In the genomic region with DNA sequence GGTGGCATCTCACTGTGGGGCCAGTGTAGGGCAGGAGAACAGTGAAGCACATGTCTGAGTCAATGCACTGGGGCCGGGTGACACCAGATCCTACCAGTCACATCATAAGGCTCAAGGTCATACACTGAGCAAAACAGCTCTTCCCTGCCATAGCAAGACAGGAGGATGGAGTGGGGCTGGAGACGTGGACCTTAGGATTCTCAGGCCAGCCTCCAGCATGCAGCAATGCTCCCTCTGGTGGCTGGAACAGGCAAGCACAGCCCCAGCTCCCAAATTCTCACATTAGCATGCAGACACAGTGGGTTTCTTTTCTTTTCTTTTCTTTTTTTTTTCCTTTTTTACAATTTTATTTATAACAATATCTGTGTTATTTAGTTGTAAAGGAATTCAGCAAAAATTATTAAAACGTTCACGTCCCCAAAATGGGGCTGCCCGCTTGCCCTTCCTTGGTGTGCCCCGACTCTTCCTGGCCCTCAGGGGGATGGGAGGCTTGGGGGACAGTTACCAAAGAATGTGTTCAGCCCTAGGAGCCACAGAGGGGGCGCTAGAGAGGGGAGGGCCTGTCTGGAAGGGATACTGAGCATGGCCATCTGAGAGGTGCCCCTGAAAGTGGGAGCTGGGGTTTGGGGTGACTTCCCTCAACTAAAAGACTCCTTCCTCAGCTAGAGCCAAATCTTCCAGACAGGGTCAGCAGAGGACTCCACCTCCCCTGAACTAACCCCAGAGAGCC, we compare ENCODE assay signal across 9 mouse cellular contexts. TPM values are rescaled to one million over a fixed set of nuclear protein-coding genes. Genes with fewer than 3 reads are reported as not detected.
DNase-seq lines count a peak whose midpoint lies in the region; ATAC-seq and TF ChIP-seq lines count a peak whose summit lies in the region.
"Had no signal": no experiment of that assay in that cellular context is flagged by ENCODE, and none has a peak within 500 bp of the region (broad histone marks: within the 10 kb centered on the region; RNA-seq: fewer than 3 reads in every experiment).

No protein-coding gene starts in this region.

- peaks cover 42% of the 10 kb centered on the region for H3K36me3 ChIP-seq in C2C12 (ENCODE audit: control insufficient read depth, insufficient read depth)
- peaks cover 9% of the 10 kb centered on the region for H3K36me3 ChIP-seq in embryonic facial prominence, embryonic 11.5 days (replicated peaks; ENCODE audit: control insufficient read depth, insufficient read depth, low read depth, low read length)
- H3K36me3 ChIP-seq in heart, postnatal 0 days (replicated peaks; ENCODE audit: control insufficient read depth, insufficient read depth, low read length), result no peaks in the 10 kb centered on the region

- 0 out of 2 replicates have a peak, but pooled peaks have one; percentile 49 for ATAC-seq in embryonic facial prominence, embryonic 11.5 days (replicated peaks; ENCODE audit: insufficient number of reproducible peaks, low FRiP score, low TSS enrichment, low read depth)
- peak; percentile 34; the same call in 1 of the 2 replicates for ATAC-seq in heart, postnatal 0 days (ENCODE audit: insufficient read depth, low read depth)
- ATAC-seq in neutrophil, adult 5-6 weeks (ENCODE audit: extremely low read depth, insufficient number of reproducible peaks, low FRiP score, poor library complexity, severe bottlenecking), result peak; percentile 42

- TF ChIP-seq CTCF in C2C12 (IDR thresholded peaks at IDR 0.05; ENCODE audit: control insufficient read depth, insufficient read depth, insufficient read length), result peak; percentile 90
- TF ChIP-seq CTCF in heart, postnatal 0 days (IDR thresholded peaks at IDR 0.05; ENCODE audit: low read depth), result peak; percentile 96
- peak; percentile 98 for TF ChIP-seq CTCF in lung, adult 2 months (IDR thresholded peaks at IDR 0.05; ENCODE audit: insufficient read depth, low read length)

- H3K27me3 ChIP-seq in C2C12 (ENCODE audit: control insufficient read depth, insufficient read depth, insufficient read length), result peaks cover 8% of the 10 kb centered on the region
- peaks cover 36% of the 10 kb centered on the region for H3K27me3 ChIP-seq in embryonic facial prominence, embryonic 11.5 days (ENCODE audit: control insufficient read depth, insufficient read depth, low read length)
- peaks cover 45% of the 10 kb centered on the region for H3K27me3 ChIP-seq in heart, postnatal 0 days (ENCODE audit: control insufficient read depth, insufficient read depth, low read length)

- H3K27ac ChIP-seq in embryonic facial prominence, embryonic 11.5 days (replicated peaks; ENCODE audit: low read depth, low read length), result no peak overlapping the region
- no peak overlapping the region for H3K27ac ChIP-seq in heart, postnatal 0 days (ENCODE audit: low read depth)
- H3K27ac ChIP-seq: embryonic facial prominence, embryonic 12.5 days had no signal

- no peaks in the 10 kb centered on the region for H3K79me2 ChIP-seq in C2C12 (ENCODE audit: control insufficient read depth, insufficient read depth)

- WGBS in embryonic facial prominence, embryonic 11.5 days, result 23% methylated on average over 7 of the region's 7 CpGs
- WGBS in heart, postnatal 0 days, result 25% methylated on average over 7 of the region's 7 CpGs
- WGBS in lung, adult 2 months, result 27% methylated on average over 7 of the region's 7 CpGs

- TF ChIP-seq POLR2A in lung, adult 2 months (IDR thresholded peaks at IDR 0.05; ENCODE audit: borderline replicate concordance, extremely low read depth, low read depth, low read length), result no peak; the same call in 1 of the 2 replicates

- no peak for TF ChIP-seq EP300 in heart, postnatal 0 days (IDR thresholded peaks at IDR 0.05; ENCODE audit: low read depth)

- H3ac ChIP-seq in C2C12 (ENCODE audit: control insufficient read depth, insufficient read length, low read depth), result no peak overlapping the region

- no peak overlapping the region for H3K4me3 ChIP-seq in C2C12 (ENCODE audit: insufficient read depth, poor library complexity, severe bottlenecking)
- no peak overlapping the region for H3K4me3 ChIP-seq in embryonic facial prominence, embryonic 11.5 days (ENCODE audit: low read depth, low read length)
- H3K4me3 ChIP-seq in heart, postnatal 0 days (ENCODE audit: low read depth, low read length), result no peak overlapping the region
- no peak overlapping the region for H3K4me3 ChIP-seq in lung, adult 2 months (replicated peaks; ENCODE audit: extremely low read depth, low read depth, low read length)
- H3K4me3 ChIP-seq: embryonic facial prominence, embryonic 12.5 days had no signal

- H3K4me1 ChIP-seq in embryonic facial prominence, embryonic 11.5 days (ENCODE audit: control insufficient read depth, insufficient read depth, low read length), result peaks cover 8% of the 10 kb centered on the region
- H3K4me1 ChIP-seq in heart, postnatal 0 days (ENCODE audit: control insufficient read depth, insufficient read depth), result peaks cover 7% of the 10 kb centered on the region; the same call in 1 of the 2 replicates
- H3K4me1 ChIP-seq in lung, adult 2 months (ENCODE audit: control insufficient read depth, insufficient read depth, low read length), result peaks cover 7% of the 10 kb centered on the region

- H3K79me3 ChIP-seq in C2C12 (ENCODE audit: low read depth), result no peaks in the 10 kb centered on the region

- no peak overlapping the region for H3K4me2 ChIP-seq in embryonic facial prominence, embryonic 11.5 days (ENCODE audit: low read depth, low read length)
- no peak overlapping the region for H3K4me2 ChIP-seq in heart, postnatal 0 days (ENCODE audit: low read depth, low read length)
- H3K4me2 ChIP-seq: embryonic facial prominence, embryonic 12.5 days had no signal

- no peaks in the 10 kb centered on the region for H3K9me3 ChIP-seq in embryonic facial prominence, embryonic 11.5 days (replicated peaks; ENCODE audit: control insufficient read depth, low read length)
- no peaks in the 10 kb centered on the region for H3K9me3 ChIP-seq in heart, postnatal 0 days (replicated peaks; ENCODE audit: control insufficient read depth, low read length)
- H3K9me3 ChIP-seq: embryonic facial prominence, embryonic 12.5 days had no signal

- no peak overlapping the region for H3K9ac ChIP-seq in embryonic facial prominence, embryonic 11.5 days (replicated peaks; ENCODE audit: low read length)
- H3K9ac ChIP-seq in heart, postnatal 0 days (replicated peaks; ENCODE audit: low read depth, low read length), result no peak overlapping the region
- H3K9ac ChIP-seq: embryonic facial prominence, embryonic 12.5 days had no signal

- DNase-seq in adrenal gland, postnatal 10 days, result peak; percentile 85
- DNase-seq in embryonic facial prominence, embryonic 11.5 days (ENCODE audit: low spot score), result peak; percentile 84
- peak; percentile 70 for DNase-seq in heart, postnatal 0 days (ENCODE audit: low spot score)
- DNase-seq in kidney, postnatal 4 days, result peak; percentile 91 to 93
- peak; percentile 74 for DNase-seq in lung, adult 2 months
- peak; percentile 87 for DNase-seq in testis, postnatal 10 days (ENCODE audit: low spot score)

TF ChIP-seq in C2C12, 6 proteins besides CTCF, POLR2A, EP300 and RAD21:
- no peak for TF ChIP-seq MYOD1 (IDR thresholded peaks at IDR 0.05; ENCODE audit: control insufficient read depth, insufficient read length, low read depth)
TF ChIP-seq in C2C12: peak in this region for 0.

RNA-seq across cellular contexts. Expression of a gene that starts 3.7 kb away (rescaled TPM):
- polyA plus RNA-seq in C2C12 (2012; fragmentation: generic; extraction: Trizol), result 1.2 TPM
- total RNA-seq in adrenal gland, postnatal 10 days (2021), result 1 to 10 TPM; 5.3 TPM
- 4.4 and 6.9 TPM in 2 replicates for polyA plus RNA-seq in embryonic facial prominence, embryonic 11.5 days (2014; fragmentation: Nextera tagmentation; extraction: Ambion mirVana)
- not detected in 2 replicates for total RNA-seq in heart, postnatal 0 days (2014; rRNA removed; ENCODE audit: low replicate concordance)
- polyA plus RNA-seq in heart, postnatal 0 days (2015; fragmentation: Nextera tagmentation; extraction: Ambion mirVana), result 0.41 and 0.49 TPM in 2 replicates
- polyA plus RNA-seq in lung, adult 2 months (2012; rRNA removed), result 0.23 and 0.24 TPM in 2 replicates
- not detected in 2 replicates for total RNA-seq in neutrophil, adult 5-6 weeks (2017)

RNA-seq across cellular contexts. Expression of a gene that starts 15.8 kb away (rescaled TPM):
- 340 TPM for polyA plus RNA-seq in C2C12 (2012; fragmentation: generic; extraction: Trizol)
- total RNA-seq in adrenal gland, postnatal 10 days (2021), result 10 to 100 TPM; 56.1 to 57.7 TPM
- polyA plus RNA-seq in embryonic facial prominence, embryonic 11.5 days (2014; fragmentation: Nextera tagmentation; extraction: Ambion mirVana), result 68.7 and 73.5 TPM in 2 replicates
- 109 and 161 TPM in 2 replicates for total RNA-seq in heart, postnatal 0 days (2014; rRNA removed; ENCODE audit: low replicate concordance)
- polyA plus RNA-seq in heart, postnatal 0 days (2015; fragmentation: Nextera tagmentation; extraction: Ambion mirVana), result 47.9 and 51.5 TPM in 2 replicates
- 40.3 and 57.7 TPM in 2 replicates for polyA plus RNA-seq in lung, adult 2 months (2012; rRNA removed)
- total RNA-seq in neutrophil, adult 5-6 weeks (2017), result 22.8 and 25.0 TPM in 2 replicates

RNA-seq across cellular contexts. Expression of a gene that starts 23.3 kb away (rescaled TPM):
- 0.42 TPM for polyA plus RNA-seq in C2C12 (2012; fragmentation: generic; extraction: Trizol)
- 10 to 100 TPM; 49.3 to 56.4 TPM for total RNA-seq in adrenal gland, postnatal 10 days (2021)
- polyA plus RNA-seq in embryonic facial prominence, embryonic 11.5 days (2014; fragmentation: Nextera tagmentation; extraction: Ambion mirVana), result 2.1 and 2.8 TPM in 2 replicates
- 43.8 and 68.3 TPM in 2 replicates for total RNA-seq in heart, postnatal 0 days (2014; rRNA removed; ENCODE audit: low replicate concordance)
- 46.4 and 47.6 TPM in 2 replicates for polyA plus RNA-seq in heart, postnatal 0 days (2015; fragmentation: Nextera tagmentation; extraction: Ambion mirVana)
- polyA plus RNA-seq in lung, adult 2 months (2012; rRNA removed), result 107 and 124 TPM in 2 replicates
- total RNA-seq in neutrophil, adult 5-6 weeks (2017), result not detected in 2 replicates

RNA-seq across cellular contexts. Expression of a gene that starts 36.5 kb away (rescaled TPM):
- polyA plus RNA-seq in C2C12 (2012; fragmentation: generic; extraction: Trizol), result 9.7 TPM
- 10 to 100 TPM in 1 of 2 experiments, 1 to 10 TPM in 1; 5.2 to 16.9 TPM for total RNA-seq in adrenal gland, postnatal 10 days (2021)
- polyA plus RNA-seq in embryonic facial prominence, embryonic 11.5 days (2014; fragmentation: Nextera tagmentation; extraction: Ambion mirVana), result 0.49 TPM in 1 of 2 replicates, not detected in the other
- total RNA-seq in heart, postnatal 0 days (2014; rRNA removed; ENCODE audit: low replicate concordance), result 0.08 TPM in 1 of 2 replicates, not detected in the other
- 0.30 TPM in 1 of 2 replicates, not detected in the other for polyA plus RNA-seq in heart, postnatal 0 days (2015; fragmentation: Nextera tagmentation; extraction: Ambion mirVana)
- polyA plus RNA-seq in lung, adult 2 months (2012; rRNA removed), result 1.5 and 5.8 TPM in 2 replicates
- total RNA-seq in neutrophil, adult 5-6 weeks (2017), result 6.0 and 9.8 TPM in 2 replicates

Comparison
In these comparisons a context has a peak if more than half of its experiments do, and no peak if none do; other contexts are left out.
1. RNA of a gene that starts 23.3 kb away (polyA plus RNA-seq): 107 to 124 TPM in lung, adult 2 months and 46.4 to 47.6 TPM in heart, postnatal 0 days; 2.1 to 2.8 TPM in embryonic facial prominence, embryonic 11.5 days and 0.42 TPM in C2C12 (single experiment); every median in the first group is over 10 times any median in the second.
2. Peak in every context shown above with its lines, with median percentiles within 50 percentile points of each other: CTCF ChIP-seq, DNase-seq and ATAC-seq.